Mouse (Mus musculus): ENCODE measurements around the gene Ptprm.

Gene Ptprm

GRCm38 (mm10) chr17:67209676-67210344, 144.4 kb downstream of the Ptprm start:
- DNase-seq = no peak

DNA sequence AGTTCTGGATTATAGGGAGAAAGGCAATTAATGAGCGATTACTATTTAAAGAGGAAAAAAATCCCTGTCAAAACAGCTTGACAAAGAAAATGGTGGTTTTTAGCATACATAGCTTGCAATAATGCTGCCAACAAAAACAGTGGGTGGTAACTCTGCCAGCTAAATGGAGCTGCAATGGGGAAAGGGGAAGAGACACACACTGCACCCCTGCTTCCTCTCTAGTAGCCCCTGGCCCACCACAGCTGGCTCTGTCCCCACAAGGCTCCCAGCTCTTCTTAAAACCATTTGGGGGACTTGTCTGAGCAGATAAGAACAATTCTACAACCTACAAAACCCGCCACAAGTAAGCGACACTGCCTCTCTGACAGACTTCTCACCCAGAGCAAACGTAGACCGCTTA, 145.7 kb downstream of the Ptprm start:
- DNase-seq = no peak

GRCm38 (mm10) chr17:67206984-67207383, 147.3 kb downstream of the Ptprm start:
- DNase-seq = no peak

DNA sequence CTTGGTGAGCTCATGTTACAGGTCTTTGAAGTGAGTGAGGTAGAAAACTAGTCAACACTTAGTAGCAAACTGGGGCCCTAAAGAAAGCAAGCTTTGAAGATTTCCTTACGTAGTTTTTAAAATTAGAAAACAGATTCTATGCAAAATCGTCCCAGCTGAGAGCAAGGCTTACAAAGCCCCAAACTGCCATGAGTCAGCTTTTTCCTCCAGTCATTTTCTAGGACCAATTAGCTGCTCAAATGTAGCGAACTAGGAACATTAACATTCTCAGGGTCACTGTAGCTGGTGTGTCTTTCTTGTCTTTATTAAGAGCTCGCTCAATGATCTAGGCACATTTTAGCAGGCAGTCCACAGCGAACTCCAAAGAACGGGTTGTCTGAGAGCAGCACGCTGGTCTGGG, 153.1 kb downstream of the Ptprm start:
- no peak for DNase-seq

- no peak for DNase-seq
These were observed 160.5 kb downstream of the Ptprm start for GRCm38 (mm10) chr17:67193728-67194127.

DNA sequence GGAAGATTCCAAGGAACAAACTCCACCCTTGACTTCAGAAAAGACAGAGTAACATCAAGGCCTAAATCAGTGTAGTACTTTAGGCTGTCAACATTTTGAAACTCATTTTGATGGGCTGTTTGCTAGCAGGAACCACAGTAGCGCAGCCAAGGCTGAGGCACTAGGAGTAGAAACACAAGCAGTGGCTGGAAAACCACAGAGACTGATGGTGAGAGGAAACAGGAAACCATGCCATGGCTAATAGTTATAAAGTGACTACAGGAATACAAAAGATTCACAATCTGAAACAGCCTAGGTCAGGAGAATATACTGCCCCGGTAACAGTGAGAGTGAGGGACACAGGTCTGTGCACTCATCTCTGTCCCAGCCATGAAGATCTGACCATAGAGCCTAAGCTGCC, 165.7 kb downstream of the Ptprm start:
- no peak for DNase-seq

DNA sequence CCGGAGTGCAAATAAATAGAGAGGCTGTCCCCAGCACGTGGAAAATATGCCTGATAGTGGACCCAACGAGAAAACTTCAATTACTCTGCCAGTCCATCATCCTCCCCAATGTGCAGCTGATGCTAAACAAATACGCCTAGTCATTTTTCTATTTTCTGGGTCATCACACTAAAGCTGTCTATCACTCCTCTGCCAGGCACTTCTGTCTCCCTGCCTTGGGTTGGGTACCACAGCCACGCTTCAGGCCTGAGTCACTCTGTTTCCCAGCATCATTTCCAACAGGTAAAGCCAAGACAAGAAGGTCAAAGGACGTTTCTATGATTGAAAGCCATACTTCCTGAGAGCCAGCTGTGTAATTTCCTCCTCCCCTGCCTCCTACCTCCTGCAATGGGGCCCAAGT, 167.4 kb downstream of the Ptprm start:
- no peak for DNase-seq

- DNase-seq = no peak
These were observed 168.3 kb downstream of the Ptprm start for GRCm38 (mm10) chr17:67185942-67186341.

DNA sequence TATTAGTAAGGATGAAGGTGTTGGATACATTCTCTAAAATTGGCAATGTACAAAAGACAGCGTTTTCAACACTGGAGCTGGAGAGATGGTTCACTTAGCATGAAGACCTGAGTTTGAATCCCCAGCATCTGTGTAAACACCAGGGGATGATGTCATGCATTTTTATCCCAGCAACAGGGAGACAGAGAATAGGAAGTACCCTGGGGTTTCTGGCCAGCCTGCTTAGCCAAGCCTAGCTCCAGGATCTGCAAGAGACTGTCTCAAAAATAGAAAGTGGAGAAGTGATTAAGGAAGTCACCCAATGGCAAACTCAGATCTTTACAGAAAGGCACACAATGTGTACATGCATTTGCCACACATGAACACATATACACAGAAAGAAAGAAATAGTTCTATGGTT, 174.8 kb downstream of the Ptprm start:
- no peak for DNase-seq

- DNase-seq = no peak
These were observed 175.5 kb downstream of the Ptprm start for GRCm38 (mm10) chr17:67178686-67179265.

DNA sequence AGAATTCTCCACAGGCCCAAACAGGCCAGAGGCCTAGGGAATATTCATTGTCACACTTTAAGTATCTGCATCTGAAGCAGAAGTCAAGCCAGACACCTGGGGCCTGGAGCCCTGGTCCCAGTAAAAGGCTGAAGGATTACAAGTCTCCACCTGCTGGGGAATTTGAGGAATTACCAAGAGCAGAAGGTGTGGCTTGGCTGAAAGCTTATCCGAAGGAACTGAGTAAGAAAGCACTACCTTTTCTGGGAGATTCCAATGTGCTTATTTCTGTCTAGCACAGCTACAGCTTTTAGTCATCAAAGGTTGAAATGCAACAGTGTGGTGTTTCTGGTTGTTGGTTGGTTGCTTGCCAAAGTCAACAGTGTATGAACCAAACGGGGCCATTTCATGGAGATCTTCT, 178.4 kb downstream of the Ptprm start:
- DNase-seq = no peak

DNA sequence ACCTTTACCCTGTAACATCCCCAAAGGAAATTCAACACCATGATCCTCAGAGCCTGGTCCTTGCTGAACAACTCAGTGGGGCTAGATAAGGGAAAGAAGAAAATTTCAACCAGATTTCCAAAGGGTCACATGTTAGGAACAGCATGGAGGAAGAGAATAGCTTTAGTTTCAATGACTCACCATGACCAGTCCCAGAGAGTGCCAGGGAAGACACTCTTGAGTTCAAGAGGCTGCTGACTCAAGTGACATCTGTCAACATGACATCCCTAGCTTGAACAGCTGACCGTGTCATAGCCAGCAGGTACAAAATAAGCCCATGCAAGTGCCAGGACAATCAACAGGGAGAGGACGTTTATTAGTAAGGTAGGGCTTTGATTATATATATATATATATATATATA, 182.9 kb downstream of the Ptprm start:
- DNase-seq = no peak

GRCm38 (mm10) chr17:67170696-67171095, 183.6 kb downstream of the Ptprm start:
- DNase-seq = no peak

DNA sequence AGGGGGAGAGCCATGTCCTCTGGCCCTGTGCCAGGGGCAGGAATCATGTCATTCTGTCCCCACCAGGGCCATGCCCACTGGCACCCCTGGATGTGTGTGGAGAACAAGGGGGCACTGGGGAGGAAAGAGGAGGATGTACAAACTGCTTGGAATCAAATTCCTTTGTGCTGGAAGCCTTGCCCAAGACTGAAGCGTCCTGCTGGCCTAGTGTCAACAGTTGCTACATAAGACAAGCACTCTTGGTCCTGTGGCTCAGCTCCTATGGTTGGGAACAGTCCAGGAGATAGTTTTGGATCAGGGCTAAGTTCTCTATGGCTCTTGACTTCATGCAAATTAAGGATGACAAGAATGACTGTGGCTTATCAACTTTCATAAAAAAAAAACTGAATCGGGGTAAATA, 188.4 kb downstream of the Ptprm start:
- no peak for DNase-seq

- DNase-seq = no peak
These were observed 194.6 kb downstream of the Ptprm start for GRCm38 (mm10) chr17:67159611-67160010.

GRCm38 (mm10) chr17:67157089-67157752, 197.0 kb downstream of the Ptprm start:
- DNase-seq = no peak

- no peak for DNase-seq
These were observed 202.0 kb downstream of the Ptprm start for GRCm38 (mm10) chr17:67152218-67152617.

DNA sequence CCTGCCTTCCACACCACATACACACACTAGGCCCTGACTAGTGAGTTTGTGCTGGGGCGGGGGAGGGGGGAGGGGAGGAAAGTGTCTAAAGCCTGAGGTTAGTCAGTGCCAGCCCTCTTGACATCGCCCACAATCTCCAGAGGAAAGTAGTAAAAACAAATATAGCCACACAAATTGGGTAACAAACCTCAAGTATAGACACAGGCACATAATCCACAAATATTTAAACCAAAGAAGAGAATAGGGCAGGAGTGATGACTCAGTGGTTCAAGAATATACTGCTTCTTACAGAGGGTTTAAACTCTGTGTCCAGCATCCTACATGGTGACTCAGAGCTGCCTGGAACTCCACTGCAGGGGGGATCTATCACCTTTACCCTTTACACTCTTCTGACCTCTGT, 203.8 kb downstream of the Ptprm start:
- no peak for DNase-seq

DNA sequence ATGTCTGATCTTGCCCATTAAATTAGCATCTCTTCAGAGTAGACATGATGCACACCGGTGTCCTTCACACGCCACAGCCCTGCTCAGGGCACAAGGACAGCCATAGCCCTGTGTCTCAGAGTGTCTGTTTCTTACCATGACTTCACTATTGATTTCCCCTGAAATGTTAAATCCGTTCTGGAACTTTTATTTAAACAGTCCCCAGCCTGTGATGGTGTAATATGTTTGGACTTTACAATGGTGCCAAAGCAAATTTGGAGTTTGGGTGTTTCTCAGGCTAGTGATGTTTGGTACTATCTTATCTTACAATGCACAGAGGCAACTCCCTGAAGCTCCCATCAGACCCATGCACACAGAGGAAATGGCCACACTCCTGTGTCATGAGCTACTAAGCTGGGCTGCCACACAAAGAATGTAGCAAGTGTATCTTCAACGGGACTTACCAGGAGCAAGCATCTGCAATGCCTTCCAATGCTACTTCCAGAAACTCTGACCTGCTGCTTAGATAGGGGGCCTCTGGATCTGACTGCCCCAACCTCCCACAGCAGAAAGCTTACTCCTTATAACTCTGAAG, 212.0 kb downstream of the Ptprm start:
- DNase-seq = no peak

DNA sequence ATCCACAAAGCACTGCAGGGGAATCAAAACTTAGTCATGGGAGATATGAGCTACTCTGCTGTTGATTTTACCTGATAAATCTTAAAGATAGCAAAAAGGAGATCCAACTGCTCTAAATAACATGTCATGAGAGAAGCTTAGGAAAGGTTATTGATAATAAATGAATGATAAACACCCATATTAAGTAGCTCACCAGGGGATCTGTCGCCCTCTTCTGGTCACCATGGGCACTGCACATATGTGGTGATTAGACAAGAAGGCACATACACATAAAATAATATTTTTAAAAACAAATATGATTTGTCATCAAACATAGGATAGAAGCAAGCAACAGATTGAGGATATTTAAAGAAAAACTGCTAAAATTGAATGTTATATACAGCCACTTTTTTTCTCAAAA, 213.8 kb downstream of the Ptprm start:
- DNase-seq = peak; percentile 56

- DNase-seq = no peak
These were observed 215.3 kb downstream of the Ptprm start for GRCm38 (mm10) chr17:67138981-67139380.

- no peak for DNase-seq
These were observed 217.4 kb downstream of the Ptprm start for GRCm38 (mm10) chr17:67136876-67137275.

GRCm38 (mm10) chr17:67136421-67136820, 217.8 kb downstream of the Ptprm start:
- DNase-seq = no peak

- DNase-seq = no peak
These were observed 220.0 kb downstream of the Ptprm start for GRCm38 (mm10) chr17:67134235-67134634.

All from thymus, postnatal 4 days (tissue).